Mouse (Mus musculus): ENCODE results near the gene Map2k3.

Gene Map2k3

DNA sequence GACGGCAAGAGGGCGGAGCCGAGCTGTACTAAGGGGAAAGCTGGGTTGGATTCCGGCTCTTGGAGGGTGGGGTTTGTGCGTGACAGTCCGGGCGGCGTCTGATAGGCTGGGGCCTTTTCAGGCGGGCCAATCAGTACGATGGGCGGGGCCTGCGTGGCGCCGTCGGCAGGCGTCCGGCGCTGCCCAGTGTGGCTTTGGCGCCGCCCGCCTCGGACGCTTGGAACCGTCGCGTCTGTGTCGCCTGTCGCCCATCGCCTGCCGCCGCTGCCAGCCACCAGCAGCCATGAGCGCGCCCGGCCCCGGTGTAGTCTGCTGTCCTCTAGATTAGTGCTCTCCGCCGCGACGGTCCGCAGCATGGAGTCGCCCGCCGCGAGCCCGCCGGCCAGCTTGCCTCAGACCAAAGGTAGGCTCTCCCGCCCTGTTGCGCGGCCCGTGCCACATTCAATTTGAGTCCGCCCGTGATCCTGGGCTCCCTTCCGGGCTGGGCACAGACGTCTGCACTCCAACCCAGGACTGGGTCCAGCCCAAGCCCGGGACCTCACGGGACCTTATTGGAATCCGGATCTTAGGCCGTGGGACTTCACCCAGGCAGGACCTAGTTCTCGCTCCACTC, at the start of gene Map2k3:
Map2k3 (plus strand) TSS at position 165 of the 613 bp plus-strand sequence.
- WGBS, result under 1% methylated on average over 58 of the region's 59 CpGs

DNA sequence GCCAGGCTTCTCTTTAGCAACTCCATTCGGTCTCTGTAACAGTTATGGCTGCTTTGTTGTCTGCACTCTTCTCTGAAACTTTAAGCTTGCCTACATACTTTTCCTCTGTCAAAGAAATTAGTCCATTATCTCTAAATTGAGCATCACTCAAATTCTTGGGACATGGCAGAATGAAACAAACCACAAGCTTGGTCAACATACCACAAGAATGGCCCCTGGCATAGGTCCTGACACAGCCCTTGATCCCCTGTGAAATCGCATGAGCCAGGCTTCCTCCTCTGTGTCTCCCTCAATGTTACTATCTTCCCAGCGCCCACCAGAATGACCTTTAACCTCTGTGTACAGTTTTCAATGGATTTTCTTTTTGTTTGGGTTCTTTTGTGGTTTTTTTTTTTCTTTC, 49.4 kb upstream of the Map2k3 start:
- 81% methylated on average over 3 of the region's 3 CpGs for WGBS

DNA sequence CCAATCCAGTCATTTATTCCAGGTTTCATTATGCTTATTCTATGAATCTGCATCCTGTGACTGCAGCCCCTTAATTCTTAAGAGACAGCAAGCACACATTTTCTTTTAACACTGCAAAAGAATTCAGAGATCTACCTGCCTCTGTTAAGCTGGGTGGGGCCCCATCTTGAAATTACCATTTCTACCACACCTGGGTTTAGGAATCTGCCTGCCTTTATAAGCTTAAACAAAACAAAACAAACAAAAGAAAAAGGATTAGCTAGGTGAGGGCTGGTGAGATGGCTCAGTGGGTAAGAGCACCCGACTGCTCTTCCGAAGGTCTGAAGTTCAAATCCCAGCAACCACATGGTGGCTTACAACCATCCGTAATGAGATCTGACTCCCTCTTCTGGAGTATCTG, 44.8 kb upstream of the Map2k3 start:
- WGBS, result 93% methylated on average over 3 of the region's 3 CpGs

DNA sequence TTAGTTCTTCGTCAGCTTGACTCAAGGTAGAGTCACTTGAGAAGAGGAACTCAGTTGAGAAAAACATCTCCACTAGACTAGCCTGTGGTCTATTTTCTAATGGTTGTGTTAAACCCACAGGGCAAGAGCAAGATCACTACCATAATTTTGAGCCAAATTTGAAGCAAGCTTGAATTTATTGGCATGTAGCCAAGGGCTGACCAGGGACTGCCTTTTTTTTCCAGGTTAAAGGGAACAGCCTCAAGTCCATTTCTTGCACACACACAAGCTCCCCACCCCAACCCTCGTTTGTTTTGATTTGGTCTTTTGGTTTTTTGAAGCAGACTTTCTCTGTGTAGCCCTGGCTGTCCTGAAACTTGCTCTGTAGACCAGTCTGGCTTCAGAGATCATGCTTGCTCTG, 42.0 kb upstream of the Map2k3 start:
- 74% methylated on average over 2 of the region's 2 CpGs for whole genome bisulfite sequencing

DNA sequence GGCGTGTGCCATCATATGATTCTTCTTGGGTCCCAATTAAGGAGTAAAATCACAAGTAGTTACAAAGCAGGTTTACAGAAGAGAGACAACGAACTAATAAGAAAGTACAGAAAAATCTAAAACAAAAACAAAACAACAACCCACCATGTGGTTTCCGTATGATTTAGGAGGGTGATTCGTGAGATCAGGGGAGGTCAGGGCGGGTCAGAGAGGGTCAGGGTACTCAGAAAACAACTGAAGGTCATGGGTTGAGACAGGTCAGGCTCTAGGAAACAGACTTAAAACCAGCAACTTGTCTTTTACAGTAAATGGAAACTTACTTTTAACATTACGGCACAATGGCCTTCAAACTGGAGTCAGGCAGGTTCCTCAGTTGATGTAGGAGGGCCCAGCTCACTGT, 41.5 kb upstream of the Map2k3 start:
- WGBS, result 74% methylated on average over 6 of the region's 6 CpGs

DNA sequence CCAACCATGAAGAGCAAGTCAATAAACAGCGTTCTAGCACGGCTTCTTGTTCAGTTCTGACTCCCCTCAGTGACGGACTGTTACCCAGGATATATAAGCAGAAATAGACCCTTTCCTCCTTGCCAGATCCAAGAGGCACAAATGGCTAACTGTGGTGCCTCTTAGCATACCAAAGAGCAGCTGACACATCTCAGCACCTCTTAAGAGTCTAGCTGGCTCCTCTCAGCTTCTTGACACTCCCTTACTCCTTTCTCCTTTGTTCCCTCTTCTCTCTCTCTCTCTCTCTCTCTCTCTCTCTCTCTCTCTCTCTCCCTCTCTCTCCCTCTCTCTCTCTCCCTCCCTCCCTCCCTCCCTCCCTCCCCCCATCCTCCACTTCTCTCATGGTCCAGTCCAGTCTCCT, 41.1 kb upstream of the Map2k3 start:
- WGBS, result 77% methylated on average over 3 of the region's 3 CpGs

DNA sequence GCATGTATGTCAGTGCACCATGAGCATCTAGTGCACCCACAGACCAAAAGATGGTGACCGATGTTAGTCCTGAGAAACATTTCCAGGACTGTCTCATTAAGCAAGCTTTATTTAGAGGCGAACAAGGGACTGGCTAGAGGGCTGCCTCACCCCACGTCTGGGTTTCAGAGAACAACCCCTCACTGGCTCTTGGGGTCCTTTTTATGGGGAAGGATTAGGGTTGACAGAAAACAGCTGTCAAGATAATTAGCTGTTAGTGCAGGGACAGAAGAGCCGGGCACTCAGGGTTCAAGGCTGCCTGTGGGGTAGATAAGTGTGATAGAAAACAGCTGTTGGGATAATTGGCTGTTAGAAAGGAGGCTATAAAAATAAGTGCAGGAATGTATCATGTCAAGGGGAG, 35.9 kb upstream of the Map2k3 start:
- 49% methylated on average over 4 of the region's 4 CpGs for WGBS

DNA sequence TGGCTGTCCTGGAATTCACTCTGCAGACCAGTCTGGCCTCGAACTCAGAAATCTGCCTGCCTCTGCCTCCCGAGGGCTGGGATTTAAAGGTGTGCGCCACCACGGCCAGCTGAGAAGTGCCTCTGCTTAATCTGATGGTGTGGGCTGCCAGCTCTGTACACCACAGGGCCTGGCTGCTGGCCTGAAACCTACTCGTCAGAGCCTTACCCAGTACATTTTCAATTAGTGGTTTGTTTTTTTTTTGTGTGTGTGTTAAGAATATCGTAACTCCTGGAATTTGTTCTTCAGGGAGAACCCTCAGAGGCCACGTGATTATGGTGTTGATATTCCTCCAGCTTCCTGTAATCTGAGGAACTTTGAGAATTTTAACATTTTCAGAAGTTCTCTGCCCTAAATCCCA, 29.8 kb upstream of the Map2k3 start:
- 70% methylated on average over 7 of the region's 7 CpGs for WGBS

DNA sequence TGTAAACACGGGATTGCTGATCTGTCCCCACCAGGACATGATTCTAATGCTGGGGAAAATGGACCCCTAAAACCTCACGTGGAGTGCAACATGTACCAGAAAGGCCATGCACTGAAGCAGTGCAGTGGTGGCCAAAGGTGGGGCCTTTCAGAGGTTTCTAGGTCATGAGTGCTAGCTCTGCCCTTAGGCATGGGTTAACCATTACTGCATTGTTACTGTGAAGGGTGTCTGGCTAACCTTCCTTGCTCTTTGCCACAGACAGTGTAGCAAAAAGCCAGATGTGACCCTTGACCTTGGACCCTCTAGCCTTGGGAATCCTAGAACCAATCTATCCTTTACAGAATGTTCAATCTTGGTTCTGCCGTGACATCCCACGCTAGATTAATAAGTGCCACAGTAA, 29.3 kb upstream of the Map2k3 start:
- 73% methylated on average over 4 of the region's 4 CpGs for WGBS

DNA sequence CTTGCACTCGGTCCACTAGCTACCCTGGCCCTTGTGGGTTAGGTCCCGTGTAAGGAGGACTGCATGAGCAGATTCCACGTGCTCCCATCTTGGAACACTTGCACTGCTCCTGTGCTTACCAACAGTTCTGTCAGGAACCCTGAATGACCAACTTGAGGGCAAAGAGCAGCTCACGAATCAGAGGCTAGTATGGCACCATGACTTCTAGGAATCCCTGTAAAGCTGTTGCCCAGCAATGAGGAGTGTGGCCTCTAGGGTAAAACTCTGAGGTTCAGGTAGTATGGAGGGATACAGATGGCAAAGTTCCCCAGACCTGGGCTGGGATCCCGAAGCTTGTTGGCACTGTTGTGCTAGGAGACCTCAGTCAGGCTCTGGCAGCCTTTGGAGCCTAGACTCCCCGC, 28.2 kb upstream of the Map2k3 start:
- WGBS, result 82% methylated on average over 6 of the region's 6 CpGs

DNA sequence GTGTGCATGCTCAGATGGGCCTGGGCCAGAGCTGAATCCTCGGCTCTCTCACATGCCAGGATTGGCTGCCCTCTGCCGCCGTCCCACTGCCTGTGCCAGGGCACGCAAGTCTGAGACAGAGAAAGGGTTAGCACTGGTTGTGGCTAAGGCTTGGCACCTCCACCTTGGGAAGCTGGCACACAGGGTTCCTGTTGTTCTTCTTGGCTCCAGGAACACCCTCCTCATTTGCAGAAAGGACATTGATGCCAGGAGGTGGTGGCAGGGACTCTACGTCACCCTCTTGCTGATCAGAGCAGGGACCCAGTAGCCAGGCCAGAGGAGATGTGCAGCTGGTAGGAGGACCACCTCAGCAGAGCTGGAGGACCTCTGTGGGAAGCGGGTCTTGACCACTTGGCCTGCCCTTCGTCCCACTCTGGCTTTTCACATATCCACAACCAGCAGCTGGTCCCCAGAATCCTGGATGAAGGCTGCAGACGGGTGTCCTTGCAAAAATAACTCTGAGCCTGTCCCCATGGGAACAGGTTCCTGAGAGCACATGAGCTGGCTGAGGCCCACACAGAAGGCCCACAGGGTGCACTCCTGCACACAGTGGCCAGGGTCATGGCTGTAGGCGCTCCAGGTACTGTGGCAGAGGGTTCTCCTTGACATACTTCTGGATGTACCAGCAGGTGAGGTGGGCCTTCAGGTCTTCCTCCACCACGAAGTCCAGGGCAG, 26.3 kb upstream of the Map2k3 start:
- 76% methylated on average over 10 of the region's 10 CpGs for WGBS

DNA sequence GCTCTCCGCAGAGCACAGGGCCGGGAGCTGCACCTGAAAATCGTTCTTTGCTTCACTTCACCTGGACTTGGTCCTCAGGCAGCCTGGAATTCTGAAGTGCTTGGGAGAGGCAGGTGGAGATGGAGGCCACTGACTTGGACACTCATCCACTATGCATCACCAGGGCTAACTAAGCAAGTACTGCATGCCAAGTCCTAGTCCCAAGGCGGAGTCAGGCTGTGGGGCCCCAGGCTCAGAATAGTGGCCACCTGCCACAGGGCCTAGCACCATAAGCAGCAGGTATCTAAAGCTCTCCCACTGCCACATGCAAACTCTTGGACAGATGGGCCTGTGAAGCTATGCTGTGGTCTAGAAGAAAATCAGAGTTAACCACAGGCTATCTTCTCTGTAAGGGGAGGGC, 25.4 kb upstream of the Map2k3 start:
- WGBS, result 86% methylated on average over 4 of the region's 4 CpGs

DNA sequence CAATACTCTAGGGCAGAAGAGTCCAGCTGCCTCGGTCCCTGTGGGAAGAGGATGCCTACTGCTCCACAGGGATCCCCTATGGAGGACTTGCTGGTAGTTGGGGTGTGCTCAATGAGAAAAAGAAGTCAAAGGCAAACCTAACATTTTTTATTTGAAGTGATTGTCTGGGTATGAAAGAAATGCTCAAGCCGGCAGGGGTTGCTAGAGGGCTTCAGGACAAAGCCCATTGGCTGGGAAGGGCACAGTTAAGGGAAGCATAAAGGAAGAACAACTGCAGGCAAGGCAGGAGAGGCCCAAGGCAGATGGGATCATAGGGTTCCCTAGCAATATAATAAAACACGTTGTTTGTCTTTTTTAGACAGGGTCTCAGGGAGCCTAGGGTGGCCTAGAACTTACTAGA, 23.8 kb upstream of the Map2k3 start:
- WGBS, result 72% methylated on average over 3 of the region's 3 CpGs

DNA sequence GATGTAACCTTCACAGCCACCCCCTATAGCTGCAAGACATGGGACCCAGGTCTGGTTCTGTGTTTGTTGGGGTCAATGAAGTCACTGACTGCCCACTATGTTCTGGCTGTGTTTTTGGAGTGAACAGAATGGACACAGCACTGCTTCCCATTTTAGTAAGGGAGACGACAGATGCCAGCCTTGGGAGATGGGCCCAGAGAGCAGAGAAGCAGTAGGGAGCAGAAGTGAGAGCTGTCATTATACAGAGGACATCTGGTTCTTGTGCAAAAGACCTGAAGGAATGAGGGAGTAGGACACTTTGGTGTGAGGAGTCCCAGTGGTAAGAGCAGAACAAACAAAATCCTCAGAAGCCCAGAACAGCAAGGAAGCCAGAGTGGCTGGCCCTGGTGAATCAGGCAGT, 22.2 kb upstream of the Map2k3 start:
- 37% methylated on average over 1 of the region's 1 CpGs for WGBS

DNA sequence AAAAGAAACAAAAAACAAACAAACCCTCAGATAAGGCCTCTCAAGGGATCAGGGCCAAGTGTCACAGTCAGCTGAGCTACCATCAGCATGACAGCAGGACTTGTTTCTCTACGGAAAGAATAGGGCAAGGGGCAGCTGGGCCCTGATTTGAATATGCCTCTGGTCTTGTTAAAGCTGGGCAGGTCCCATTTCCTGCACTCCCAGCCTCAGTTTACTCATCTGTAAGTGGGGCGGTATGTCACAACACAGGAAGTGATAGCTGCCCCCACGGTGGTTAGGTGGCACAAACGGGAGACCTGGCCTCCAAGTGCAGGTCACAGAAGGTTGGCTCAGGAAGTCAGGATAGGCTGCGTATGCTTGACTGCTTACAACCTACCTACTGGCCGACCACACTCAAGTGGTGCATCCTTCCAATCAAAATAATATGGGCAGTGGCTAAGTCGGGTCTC, 19.3 kb upstream of the Map2k3 start:
- 28% methylated on average over 7 of the region's 7 CpGs for WGBS

DNA sequence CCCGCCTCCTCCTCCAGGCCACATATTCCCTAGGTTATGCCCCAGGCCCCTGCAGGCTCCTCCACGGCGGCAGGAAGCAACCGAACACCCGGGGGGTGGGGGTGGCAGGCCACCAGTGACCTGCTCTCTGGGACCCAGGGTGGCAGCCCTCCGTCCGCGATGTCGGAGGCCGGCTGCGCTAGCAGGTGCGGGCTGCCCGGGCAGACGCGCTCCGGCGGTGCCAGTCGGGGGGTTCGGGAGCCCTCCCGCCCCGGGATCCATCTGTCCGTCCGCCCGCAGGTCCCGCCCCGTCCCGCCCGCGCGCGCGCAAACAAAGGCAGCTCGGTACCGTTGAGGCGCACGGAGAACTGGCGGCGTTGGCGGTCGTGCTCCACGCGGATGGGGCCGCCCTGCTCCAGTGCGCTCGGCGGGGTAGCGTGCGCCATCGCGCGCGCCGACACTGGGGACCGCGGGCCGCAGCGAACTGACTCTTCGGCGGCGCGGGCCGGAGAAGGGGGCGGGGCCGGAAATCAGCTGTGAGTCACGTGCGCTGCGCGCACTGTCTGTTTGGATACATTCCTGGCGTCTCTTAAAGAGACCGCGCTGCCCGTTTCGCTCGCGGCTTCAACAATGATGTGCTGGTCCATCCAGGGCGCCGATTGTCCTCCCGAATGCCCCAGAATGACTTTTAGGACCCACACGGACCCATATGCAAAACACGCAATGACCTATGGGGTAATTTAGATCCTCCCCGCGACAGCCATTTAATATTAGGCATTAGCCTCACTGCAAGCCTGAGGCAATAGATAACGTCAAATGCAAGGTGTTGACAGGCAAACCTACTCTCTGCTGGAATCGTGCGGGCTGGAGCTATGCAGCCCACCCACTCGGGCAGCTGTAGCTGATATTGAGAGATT, 18.3 kb upstream of the Map2k3 start:
- under 1% methylated on average over 86 of the region's 86 CpGs for WGBS

DNA sequence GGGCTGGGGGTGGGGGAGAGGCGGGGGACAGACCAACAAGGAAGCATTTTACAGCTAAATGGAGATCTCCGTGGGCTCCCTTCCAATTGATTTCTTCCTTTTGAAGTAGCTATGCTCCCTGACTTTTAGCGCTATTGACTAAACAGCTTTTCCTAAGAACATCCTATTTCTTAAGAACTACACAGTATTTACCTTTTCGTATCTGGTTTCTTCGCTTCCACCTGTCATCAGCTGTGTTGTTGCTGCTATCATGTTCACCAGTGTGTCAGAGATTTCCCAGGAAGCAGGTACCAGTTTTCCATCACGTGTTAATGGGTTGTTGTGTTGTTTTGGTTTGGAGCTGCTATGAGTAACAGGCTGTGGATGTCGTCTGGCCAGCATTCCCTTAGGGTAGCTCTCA, 17.3 kb upstream of the Map2k3 start, which contains the start of gene Natd1:
Natd1 (minus strand) TSS at position 260 of the 400 bp plus-strand sequence.
- WGBS, result 24% methylated on average over 7 of the region's 7 CpGs

DNA sequence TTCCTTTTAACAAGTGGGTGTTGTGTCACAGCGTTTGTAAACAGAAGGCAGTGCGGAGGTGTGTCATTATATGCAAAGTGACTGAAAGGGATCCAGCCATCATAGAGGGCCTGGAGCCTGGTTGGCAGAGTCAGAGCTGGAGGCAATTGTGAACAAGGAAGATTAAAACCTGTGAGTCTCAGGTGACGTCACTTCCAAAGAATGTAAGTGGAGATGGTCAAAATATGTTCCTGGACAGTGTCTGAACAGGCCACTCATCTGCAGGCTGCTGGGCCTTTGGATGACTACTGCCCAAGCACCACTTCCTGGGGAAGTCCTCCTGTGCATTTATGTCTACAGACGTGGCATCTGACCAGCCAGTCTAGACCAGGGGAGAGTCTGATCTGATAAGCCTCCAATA, 16.6 kb upstream of the Map2k3 start:
- WGBS, result 81% methylated on average over 4 of the region's 4 CpGs

DNA sequence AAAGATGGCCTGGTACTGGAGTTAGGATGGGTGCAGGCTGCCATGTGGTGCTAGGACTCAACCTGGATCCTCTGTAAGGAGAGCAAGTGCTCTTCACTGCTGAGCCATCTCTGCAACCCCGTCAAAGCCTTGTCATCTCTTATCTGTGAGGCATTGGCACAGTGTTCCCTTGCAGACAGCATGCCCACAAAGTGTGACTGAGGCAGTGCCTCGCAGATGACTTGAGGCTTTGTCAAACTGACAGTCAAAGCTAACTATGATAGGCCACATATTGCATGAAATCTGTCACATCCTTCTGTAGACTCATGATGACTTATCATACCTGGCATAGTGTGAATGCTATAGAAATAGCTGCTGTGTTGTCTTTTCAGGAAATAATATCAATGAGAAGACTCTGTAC, 11.8 kb upstream of the Map2k3 start:
- 75% methylated on average over 2 of the region's 2 CpGs for WGBS

DNA sequence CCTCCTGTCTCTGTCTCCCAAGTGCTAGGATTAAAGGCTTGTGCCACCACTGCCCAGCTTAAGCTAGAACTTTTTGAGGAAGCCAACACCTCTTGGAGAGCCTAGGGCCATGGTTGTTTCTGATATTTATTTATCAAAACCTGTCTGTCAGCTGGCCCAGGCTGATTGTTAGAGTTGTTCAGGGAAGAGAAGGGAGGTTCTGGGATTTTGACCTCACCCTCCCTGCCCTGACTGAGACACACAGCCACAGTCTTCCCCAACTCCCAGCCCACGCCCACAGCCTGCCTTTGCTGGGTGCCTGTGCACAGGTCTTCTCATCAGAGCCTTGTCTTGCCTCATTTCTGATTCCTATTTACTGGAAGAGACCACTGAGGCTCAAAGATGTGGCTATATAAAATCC, 9.6 kb upstream of the Map2k3 start:
- 87% methylated on average over 1 of the region's 1 CpGs for WGBS

DNA sequence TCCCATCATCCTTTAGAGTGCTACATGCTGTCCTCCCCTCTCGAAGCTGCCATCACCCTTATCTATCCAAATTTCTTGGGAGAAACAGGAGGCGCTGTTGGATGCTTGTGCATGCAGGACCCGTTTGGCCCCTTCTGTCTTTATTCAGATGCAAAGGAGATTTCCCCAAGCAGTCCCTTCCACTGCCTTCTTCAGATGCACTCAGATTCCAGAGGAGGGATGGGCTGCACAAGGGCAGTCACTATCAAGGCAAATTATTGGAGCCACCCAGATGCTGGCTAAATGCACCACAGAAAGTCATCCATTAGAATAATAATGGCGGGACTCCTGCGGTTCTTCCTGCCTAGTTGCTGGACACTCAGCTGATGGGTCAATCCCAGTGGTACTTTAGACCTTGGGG, 8.9 kb upstream of the Map2k3 start:
- WGBS, result 82% methylated on average over 5 of the region's 5 CpGs

DNA sequence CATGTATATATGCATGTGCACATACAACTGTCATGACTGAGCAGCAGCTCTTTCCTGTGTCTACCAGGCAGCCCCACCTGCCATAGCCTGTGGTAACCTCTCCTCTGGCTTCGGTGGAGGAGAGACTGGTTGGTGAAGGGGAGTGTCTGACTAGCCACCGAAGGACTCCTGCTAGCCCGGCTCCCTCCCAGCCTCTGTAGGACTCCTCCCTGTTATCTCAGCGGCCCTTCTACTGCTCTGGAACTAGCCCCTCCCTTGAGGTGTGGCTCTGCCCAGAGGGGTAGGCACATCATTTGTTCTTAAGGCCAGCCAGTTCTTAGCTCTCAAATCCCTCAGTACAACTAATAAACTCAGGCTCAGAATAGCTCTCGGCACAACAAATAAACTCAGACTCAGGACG, 7.3 kb upstream of the Map2k3 start:
- 77% methylated on average over 6 of the region's 6 CpGs for whole genome bisulfite sequencing

DNA sequence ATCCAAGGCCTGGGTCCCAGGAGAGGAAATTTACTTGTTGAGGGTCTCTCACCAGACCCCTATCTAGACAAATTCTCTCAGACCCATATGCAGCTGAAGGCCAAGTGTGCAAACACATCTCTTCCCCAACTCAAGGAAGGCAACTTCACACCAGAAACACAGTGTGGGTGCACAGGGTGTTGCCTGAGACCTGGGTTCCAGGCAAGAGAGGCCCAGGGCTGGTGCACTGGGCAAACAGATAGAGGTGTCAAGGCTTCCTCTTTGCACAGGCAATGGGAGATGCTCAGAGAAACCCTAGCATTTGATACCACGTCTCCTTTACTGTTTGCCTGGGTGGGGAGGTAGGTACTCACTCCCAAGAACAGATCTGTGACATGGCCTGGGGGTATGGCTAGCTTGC, 6.9 kb upstream of the Map2k3 start:
- 93% methylated on average over 1 of the region's 1 CpGs for WGBS
